Mouse (Mus musculus) E14TG2a.4 (cell line): ENCODE measurements around the gene Neu3.

Source experiments
- CTCF ChIP-seq: conservative IDR thresholded peaks from 2 replicates; pipeline ENCODE4 v1.5.1; 2014; ENCODE audit warnings: low read length
- NANOG ChIP-seq: IDR thresholded peaks from 2 replicates; pipeline ENCODE4 v1.6.1; 2014; ENCODE audit warnings: borderline replicate concordance, low read length, mixed read lengths

GRCm38 (mm10) chr7:99822426-99822825, 5.8 kb downstream of the Neu3 start:
- TF ChIP-seq CTCF (no peak), NANOG (no peak)
